Mouse (Mus musculus) bone marrow, adult 2 months (tissue): Measurements from ENCODE around the gene Ptgdr2.

Experiments used
- CTCF ChIP-seq: fragments of 200-500 bp; IDR thresholded peaks from 2 replicates; pipeline ENCODE4 v1.5.1; 2011; ENCODE audit warnings: low read length, control low read depth; ENCODE audit not compliant: control insufficient read depth, insufficient read depth
- POLR2A ChIP-seq: fragments of 200-500 bp; IDR thresholded peaks from 2 replicates; pipeline ENCODE4 v1.6.1; 2011; ENCODE audit warnings: low read depth, mild to moderate bottlenecking, control low read depth, low read length, borderline replicate concordance; ENCODE audit not compliant: control insufficient read depth

DNA sequence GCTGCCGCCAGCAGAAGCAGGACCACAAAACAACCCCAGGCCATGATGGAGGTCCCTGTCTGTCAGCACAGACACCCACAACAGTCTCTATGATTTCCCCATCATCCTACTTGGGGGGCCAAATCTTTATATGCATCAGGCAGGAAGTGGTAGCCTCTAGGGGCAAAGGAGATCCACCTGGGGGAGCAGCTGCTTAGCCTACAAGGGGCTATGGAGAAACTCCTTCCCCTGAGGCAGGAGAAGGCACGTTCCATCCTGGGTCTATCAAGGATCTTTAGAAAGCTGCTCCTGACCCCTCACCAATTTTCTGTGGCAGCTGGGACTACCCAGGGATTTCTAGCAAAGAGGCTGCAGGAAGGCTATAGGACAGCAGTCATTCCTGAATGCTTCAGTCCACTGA is 16.4 kb upstream of the Ptgdr2 start, which contains the start of gene Zp1:
- TF ChIP-seq CTCF, result no peak
- no peak for TF ChIP-seq POLR2A
